Mouse (Mus musculus): ENCODE measurements around the gene Ifnar2.

Ifnar2 gene

DNA sequence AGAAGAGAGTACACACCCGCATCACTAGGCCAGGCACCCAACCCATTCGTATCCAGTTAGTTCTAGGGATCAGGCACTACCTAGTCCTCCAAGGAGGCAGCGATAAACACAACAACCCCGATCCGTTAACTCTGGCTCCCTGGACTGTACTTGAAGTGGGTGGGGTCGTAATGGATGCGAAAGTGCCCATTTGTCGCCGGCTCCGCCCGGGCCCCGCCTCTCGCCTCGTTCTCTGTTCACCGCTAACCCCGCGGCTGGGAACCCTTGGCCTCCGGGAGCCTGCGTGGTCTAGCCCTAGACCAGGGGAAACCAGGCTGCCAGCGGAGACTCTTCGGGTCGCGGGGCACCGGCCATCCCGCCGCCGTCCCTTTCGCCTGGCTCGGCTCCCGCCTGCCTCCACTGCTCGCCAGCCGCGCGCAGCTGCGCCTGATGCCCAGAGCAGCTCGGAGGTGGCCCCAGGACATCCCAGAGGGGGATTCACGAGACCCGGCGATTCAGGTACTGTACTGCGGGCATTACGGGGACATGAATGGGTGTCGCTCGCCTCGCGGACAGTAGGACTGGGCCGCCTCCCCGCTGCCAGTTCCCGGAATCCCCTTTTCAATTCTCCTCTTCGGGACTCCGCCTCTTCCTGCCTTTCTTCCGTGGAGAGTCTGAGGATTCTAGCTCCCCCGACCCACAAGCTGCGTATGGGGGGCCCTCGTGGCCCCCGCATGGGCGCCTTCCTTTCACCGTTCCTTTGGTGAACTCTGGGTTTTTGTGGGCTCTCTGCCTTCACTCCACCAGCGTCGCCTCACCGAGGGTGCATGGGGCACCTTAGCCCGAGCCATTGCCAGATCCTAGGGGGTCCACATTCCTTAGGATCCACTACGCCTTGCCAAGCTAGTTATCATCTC is at the start of gene Ifnar2:
Gene Ifnar2 (plus strand): TSS at position 207 of the 896 bp plus-strand sequence.
- peak; percentile 42 to 68 for DNase-seq (ENCODE audit: low spot score in 2 of 2)

- DNase-seq (ENCODE audit: low spot score in 2 of 2) = no peak
Measured at GRCm38 (mm10) chr16:91327605-91328004, 45.0 kb upstream of the Ifnar2 start.

DNA sequence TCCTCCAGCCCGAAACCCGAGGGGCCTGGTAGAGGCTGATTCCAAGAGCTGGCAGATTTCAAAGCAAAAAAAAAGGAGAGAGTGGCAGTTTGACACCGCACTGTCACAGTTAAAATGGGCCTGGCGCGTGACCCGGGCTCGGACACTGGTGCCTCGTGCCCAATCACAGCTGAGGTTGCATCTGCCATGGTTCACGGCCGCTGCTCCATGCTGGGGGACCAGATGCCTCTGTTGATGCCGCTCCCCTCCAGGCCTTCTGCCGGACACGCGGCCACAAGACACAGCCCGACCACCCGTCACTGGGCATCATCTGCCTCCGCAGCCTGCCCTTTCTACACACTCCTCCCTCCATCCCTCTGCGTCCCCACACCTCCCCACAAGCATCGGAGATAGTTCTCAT is 43.7 kb upstream of the Ifnar2 start:
- no peak for DNase-seq (ENCODE audit: low spot score in 2 of 2)

DNA sequence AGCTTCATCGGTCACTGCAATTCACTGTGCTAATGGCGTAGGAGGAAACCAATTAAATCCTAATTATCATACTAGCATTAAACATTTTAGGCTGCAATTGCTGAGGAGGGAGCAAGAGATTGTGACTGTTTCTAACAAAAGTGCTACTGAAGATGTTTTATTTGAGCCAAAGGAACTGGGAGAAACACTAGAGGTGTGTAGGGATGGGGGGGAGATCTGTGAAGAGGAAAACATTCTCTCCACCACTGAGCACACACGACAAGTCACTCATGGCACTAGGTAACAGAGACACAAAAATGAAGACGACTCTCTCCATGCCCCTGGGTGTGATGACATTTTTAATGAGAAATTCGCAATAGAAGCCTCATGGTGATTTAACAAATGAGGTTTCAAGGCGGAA is 42.1 kb upstream of the Ifnar2 start:
- DNase-seq (ENCODE audit: low spot score in 2 of 2) = no peak

DNA sequence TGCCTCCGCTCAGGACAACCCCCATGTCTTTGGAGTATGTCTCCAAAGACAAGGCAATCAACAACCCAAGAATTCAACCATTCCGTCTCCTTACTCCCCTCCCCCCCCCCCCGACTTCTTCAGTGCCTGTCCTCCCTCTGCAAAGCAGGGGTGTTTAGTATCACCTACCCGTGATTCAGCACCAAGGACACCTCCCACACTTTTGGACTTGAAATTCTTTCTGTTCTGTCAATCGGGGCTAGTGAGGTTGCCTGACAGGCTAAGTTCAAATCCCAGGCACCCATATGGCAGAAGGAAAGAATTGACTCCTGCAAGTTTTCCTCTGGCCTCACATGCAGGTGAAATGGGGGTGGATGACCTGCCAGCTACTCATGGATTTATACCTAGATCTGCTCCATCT is 41.4 kb upstream of the Ifnar2 start:
- DNase-seq (ENCODE audit: low spot score in 2 of 2) = no peak

DNA sequence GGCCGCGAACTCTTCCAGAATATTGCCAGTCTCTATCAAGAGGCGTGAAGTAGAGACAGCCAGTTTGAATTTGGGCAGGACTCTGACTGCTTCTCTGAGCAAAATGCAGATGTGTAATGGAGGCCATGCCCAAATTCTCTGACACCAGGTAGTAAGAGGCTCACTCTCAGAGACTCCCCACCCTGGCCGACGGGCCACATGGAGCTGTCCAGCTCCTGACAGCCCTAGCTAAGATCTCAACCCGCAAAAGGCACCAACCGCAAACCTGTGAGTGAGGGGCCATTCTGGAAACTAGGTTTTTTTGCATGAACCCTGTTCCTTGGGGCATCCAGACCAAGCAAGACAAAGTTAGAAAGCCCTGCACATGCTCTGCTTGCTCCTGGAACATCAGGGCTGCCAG is 39.7 kb upstream of the Ifnar2 start:
- DNase-seq (ENCODE audit: low spot score in 2 of 2) = no peak

DNA sequence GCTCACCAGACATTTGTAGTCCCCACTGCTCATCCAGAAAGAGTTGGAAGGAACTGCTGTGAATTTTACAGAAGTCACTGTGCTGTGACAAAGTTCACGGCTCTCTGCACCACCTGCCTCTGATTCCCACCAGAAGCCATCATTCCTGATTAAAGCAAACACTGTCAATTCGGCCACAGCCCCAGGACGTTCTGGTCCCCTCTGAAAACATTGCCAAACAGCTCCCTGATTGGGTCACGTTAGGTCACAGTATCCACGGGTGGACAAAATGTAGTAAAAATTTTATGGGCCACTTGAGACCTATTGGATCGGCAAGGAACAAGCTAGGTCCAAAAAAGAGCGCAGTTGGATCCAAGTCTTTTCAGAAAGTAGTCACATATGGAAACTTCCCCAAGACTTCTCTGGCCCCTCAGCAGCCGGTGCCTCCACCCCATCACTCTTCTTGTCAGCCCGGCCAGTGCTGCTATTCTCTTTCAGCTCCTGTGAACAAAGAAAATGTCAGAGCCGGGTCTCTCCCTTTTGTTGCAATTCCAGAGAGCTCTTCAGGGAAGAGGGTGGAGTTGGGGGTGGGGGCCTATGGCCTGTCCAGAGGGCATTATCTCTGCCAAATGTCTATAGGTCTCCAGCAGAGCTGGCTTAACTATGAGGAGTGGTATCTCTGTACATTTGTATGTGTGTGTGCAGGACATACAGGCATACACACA is 38.2 kb upstream of the Ifnar2 start:
- DNase-seq (ENCODE audit: low spot score in 2 of 2) = no peak

GRCm38 (mm10) chr16:91336753-91337152 is 35.8 kb upstream of the Ifnar2 start:
- no peak for DNase-seq (ENCODE audit: low spot score in 2 of 2)

DNA sequence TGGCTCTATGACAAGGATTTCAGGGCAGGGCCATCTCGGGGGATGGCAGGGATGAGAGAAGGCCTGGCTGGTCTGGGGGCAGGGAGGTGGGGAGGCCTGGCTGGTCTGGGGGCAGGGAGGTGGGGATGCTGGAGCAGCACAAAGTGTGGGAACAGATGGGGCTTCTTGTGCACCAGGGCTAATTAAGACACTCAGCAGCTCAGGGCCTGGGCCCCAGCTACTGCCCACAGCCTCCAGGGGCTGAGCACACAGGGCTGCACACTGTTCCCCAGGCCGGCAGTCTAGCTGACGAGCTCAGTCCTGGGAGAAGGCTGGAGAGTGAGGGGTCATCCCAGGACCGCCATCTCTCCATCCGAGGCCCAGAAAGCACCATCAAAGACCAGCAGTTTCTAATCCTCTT is 35.1 kb upstream of the Ifnar2 start:
- no peak for DNase-seq (ENCODE audit: low spot score in 2 of 2)

- no peak for DNase-seq (ENCODE audit: low spot score in 2 of 2)
Measured at GRCm38 (mm10) chr16:91346491-91346890, 26.1 kb upstream of the Ifnar2 start.

DNA sequence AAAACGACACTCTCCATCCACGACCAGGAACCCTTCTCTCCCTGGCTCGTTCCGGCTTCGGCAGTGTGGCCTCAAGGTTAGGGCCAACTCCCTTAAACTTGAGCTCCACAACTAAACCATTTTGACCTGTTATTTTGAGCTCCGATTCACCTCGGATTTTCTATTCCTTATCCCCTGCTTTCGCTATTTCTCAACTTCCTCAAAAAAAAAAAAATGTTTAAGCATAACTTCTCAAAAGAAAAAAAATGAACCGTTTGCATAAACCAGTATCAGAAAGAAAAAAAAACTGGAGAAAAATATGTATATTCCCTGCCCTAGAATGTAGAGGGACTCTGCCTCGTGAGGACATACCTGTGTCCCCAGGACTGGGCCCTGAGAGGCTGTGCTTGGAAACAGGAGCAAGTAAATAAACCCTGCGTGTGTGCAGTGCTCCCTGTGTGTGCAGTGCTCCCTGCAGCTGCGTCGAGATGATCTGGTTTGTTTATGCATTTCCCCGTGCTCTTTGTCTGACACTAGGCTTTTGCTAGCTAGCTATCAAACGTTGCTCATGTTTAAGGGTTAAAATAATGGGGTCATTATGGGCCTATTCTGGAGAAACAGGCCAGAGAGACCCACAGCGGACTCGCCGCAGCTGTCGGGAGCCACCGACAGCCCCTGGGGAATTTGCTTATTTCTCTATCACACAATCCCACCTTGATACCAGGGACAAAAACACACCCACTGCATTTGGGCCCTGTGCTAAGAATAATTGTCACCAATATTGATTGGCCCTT is 24.9 kb upstream of the Ifnar2 start:
- DNase-seq (ENCODE audit: low spot score in 2 of 2) = no peak

DNA sequence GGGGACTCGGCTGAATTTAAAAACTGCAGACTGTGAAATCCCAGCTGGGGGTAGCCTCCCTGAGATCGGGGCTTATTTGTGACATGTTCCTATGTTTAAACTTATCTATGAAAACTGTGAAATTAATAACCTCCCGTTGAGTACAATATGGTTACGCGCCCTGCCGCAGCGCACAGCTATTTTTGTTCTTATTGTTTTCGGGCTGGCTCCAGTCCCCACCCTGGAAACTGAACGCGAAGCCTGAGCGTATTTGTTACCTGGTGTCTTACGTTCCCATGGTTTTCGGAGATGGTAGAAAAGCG is 24.4 kb upstream of the Ifnar2 start:
- DNase-seq (ENCODE audit: low spot score in 2 of 2) = no peak

DNA sequence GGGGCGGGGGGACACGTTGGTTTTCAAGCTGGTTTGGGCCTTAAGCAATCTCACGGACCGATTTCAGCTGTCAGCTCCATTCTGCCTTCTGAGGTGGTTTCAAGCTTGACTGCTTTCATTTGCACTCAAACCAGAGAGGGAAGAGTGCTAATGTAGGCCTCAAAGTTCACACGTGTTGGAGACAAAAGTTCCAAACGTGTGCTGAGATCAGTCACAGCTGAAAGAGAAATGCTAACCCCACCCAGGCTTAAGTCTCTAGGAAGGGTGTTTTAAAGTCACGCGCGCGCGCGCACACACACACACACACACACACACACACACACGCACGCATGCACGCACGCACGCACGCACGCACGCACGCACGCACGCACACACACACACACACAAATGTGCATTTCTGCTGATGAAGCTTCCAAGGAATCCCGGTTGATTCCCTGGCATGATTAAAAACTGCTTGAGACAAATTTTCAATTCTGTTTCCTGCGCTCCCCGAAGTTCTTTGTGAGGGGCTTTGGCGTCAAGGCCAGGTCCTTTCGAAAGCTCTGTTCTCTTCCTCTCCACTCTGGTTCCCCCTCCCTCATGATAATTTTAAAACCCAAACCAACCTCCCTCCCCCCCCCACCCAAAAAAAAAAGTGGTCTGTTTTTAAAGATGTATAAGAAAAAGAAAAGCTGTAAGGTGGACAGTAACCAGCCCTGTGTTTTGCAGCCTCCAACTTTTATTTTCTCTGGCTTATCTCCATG is 23.8 kb upstream of the Ifnar2 start:
- DNase-seq (ENCODE audit: low spot score in 2 of 2) = no peak

- peak; percentile 59 to 87 for DNase-seq (ENCODE audit: low spot score in 2 of 2)
Measured at GRCm38 (mm10) chr16:91352084-91352562, 20.5 kb upstream of the Ifnar2 start.

DNA sequence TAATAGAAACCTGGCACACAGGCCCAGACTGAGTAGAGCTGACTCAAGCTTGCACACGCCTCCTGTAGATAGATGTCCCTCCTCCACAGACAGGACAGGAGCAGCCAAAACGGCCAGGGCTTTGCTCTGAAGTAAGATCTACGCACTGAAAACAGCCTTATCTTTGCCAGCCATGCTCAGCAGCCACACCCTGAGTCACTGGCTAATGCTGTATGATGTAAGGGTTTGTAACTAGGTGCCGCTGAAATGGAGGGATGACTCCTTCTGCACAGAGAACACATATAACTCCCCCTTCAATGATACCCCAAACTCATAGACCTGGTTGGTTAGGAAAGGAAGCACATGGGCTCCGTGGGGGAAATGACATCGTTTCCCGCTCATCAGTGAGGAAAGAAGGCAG is 19.8 kb upstream of the Ifnar2 start:
- DNase-seq (ENCODE audit: low spot score in 2 of 2) = no peak

GRCm38 (mm10) chr16:91353177-91353576 is 19.4 kb upstream of the Ifnar2 start:
- no peak for DNase-seq (ENCODE audit: low spot score in 2 of 2)

- no peak for DNase-seq (ENCODE audit: low spot score in 2 of 2)
Measured at GRCm38 (mm10) chr16:91353638-91354037, 18.9 kb upstream of the Ifnar2 start.

DNA sequence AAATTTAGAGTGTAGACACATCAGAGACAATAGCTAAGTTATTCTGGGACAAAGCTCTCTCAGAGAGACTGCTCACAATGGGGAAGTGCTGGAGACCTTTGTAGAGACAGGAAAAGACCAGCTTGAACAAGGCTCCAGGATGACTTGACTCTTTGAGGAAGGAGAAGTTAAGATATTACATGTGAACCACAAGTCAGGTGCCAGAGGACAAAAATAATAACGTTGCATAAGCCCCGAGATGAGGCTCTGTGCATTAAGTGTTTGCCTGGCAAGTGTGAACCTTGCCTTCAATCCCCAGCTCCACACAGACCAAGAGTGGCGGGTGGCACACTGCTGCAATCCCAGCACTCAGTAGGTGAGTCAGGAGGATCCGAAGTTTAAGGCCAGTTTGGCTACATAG is 18.0 kb upstream of the Ifnar2 start:
- no peak for DNase-seq (ENCODE audit: low spot score in 2 of 2)

DNA sequence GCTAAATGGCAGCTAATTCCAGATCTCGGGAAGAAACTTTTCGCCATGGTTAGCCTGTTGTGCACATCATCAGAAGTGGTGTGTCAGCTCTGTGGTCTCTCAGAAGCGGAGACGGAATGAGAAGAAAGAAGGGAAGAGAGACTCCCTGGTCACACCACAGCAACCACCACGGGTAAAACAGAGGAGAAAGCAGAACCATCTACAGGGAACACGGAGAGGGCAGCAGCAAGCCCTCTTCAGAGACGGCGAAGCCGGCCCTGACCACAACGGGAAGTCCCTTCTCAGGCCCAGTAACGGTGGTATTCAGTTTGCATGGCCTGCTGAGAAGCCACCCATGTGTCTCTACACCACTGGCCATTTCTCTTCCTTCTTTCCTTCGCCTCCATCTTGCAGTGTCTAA is 17.4 kb upstream of the Ifnar2 start:
- peak in 1 of 2 experiments; percentile 41 for DNase-seq (ENCODE audit: low spot score in 2 of 2)

DNA sequence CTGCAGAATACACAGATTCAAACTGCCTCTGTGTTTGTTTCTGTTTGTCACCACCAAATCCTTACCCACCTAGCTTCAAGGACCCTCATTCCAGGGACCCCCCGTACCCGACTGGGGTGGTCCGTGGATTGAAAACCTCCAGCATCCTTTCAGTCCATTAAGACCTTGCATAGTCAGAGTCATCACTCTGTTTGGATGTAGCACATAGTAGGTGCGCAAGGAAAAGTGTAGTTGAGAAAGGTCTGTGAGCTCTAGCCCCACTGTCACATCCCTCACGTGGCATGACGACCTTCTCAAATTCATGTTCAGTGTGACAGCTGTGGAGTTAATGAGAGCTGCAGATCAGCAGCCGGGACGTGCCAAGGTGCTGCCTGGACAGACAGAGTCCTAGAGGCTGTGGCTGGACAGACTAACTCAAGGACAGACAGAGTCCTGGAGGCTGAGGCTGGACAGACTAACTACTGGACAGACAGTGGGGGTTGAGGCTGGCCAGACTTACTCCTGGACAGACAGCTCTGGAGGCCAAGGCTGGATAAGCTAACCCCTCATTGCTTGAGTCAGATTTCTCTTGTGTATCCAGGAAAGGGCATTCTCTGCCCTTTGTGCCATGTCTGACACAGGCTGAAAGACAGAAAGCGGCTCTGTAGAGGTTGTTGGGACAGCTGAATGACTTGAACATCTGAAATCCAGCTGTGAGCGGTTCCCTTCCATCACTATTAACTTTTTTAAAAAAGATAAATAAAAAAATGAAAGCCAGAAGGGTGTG is 15.6 kb upstream of the Ifnar2 start:
- no peak for DNase-seq (ENCODE audit: low spot score in 2 of 2)

DNA sequence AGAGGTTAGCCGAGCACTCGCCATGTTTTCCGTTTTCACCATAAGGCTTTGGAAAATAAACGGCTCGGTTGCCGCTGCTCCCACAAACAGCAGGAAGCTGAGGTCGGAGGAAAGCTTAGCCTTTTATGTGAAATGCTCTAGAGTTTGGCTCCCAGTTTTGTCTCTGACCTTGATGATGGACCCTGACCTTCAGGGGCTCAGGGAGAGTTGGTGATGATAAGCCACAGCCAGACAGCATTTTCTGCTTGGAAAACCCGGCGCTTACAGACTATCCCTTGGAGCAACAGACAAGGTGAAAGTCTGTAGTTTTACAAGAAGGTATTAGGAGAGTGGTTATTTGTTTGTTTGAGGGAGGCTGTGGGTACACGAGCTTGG is 15.1 kb upstream of the Ifnar2 start:
- no peak for DNase-seq (ENCODE audit: low spot score in 2 of 2)
